Comparison of ENCODE assay signal across 18 mouse cellular contexts in genomic region chr10:127542720-127543119, GRCm38 (mm10). TPM values are rescaled to one million over a fixed set of nuclear protein-coding genes. Genes with fewer than 3 reads are reported as not detected.
A peak's percentile ranks its signal among the peaks of the same experiment; 100 is the strongest.
DNase-seq lines count a peak whose midpoint lies in the region; ATAC-seq and TF ChIP-seq lines count a peak whose summit lies in the region.
"Had no signal": no experiment of that assay in that cellular context is flagged by ENCODE, and none has a peak within 500 bp of the region (broad histone marks: within the 10 kb centered on the region; RNA-seq: fewer than 3 reads in every experiment).

No protein-coding gene starts in this region.

- no peaks in the 10 kb centered on the region for H3K9me3 ChIP-seq in forebrain, postnatal 0 days (ENCODE audit: low read length)
- no peaks in the 10 kb centered on the region for H3K9me3 ChIP-seq in forebrain, embryonic 14.5 days (replicated peaks; ENCODE audit: control insufficient read depth, low read length)
- no peaks in the 10 kb centered on the region for H3K9me3 ChIP-seq in hindbrain, embryonic 13.5 days
- no peaks in the 10 kb centered on the region for H3K9me3 ChIP-seq in midbrain, embryonic 16.5 days (replicated peaks; ENCODE audit: control insufficient read depth, low read length, poor library complexity, severe bottlenecking)
- H3K9me3 ChIP-seq: G1E; intestine, embryonic 15.5 days; liver, embryonic 13.5 days had no signal

- TF ChIP-seq CTCF in forebrain, postnatal 0 days (IDR thresholded peaks at IDR 0.05; ENCODE audit: low read depth) = no peak

- H3K4me2 ChIP-seq in forebrain, postnatal 0 days (ENCODE audit: low read depth) = no peak overlapping the region
- H3K4me2 ChIP-seq in forebrain, embryonic 14.5 days (ENCODE audit: low read length) = no peak overlapping the region
- no peak overlapping the region for H3K4me2 ChIP-seq in hindbrain, embryonic 13.5 days
- H3K4me2 ChIP-seq in midbrain, embryonic 16.5 days (ENCODE audit: low read length) = no peak overlapping the region
- H3K4me2 ChIP-seq: intestine, embryonic 15.5 days; liver, embryonic 13.5 days had no signal

- no peak overlapping the region for H3K9ac ChIP-seq in forebrain, postnatal 0 days
- H3K9ac ChIP-seq in forebrain, embryonic 14.5 days (ENCODE audit: low read length) = no peak overlapping the region
- no peak overlapping the region; the same call in 1 of the 2 replicates for H3K9ac ChIP-seq in hindbrain, embryonic 13.5 days
- no peak overlapping the region for H3K9ac ChIP-seq in midbrain, embryonic 16.5 days (ENCODE audit: low read depth, low read length)
- H3K9ac ChIP-seq: intestine, embryonic 15.5 days; liver, embryonic 13.5 days had no signal

- no peaks in the 10 kb centered on the region for H3K4me1 ChIP-seq in forebrain, postnatal 0 days (ENCODE audit: insufficient read depth)
- no peaks in the 10 kb centered on the region for H3K4me1 ChIP-seq in forebrain, embryonic 14.5 days (ENCODE audit: control insufficient read depth, insufficient read depth, low read length)
- peaks cover 11% of the 10 kb centered on the region for H3K4me1 ChIP-seq in hindbrain, embryonic 13.5 days (replicated peaks)
- H3K4me1 ChIP-seq in midbrain, embryonic 16.5 days (ENCODE audit: control insufficient read depth, insufficient read depth, low read length) = peaks cover 1% of the 10 kb centered on the region
- H3K4me1 ChIP-seq: intestine, embryonic 15.5 days; liver, embryonic 13.5 days had no signal

- no peak for DNase-seq in forebrain, postnatal 0 days
- no peak for DNase-seq in forebrain, embryonic 14.5 days (ENCODE audit: low spot score)
- DNase-seq in cerebellum, postnatal 10 days = peak; percentile 72 to 79
- no peak for DNase-seq in B cell, adult 2 months
- no peak for DNase-seq in left cerebral cortex, postnatal 14 days (ENCODE audit: low spot score in 2 of 2)
- DNase-seq in kidney, adult 11 months = no peak
- DNase-seq: adrenal gland, adult 8-10 months; gastrocnemius, postnatal 14 days; kidney, postnatal 25 days; liver, embryonic 13.5 days; right cerebral cortex, postnatal 4 days; thymus, adult 2 months had no signal

- intact Hi-C loops in left cerebral cortex, postnatal 14 days (cut with DNase I) = no loop called here

- H3K27ac ChIP-seq in forebrain, postnatal 0 days (ENCODE audit: low read depth, low read length) = no peak overlapping the region
- H3K27ac ChIP-seq in forebrain, embryonic 14.5 days (ENCODE audit: low read depth, low read length) = no peak overlapping the region
- H3K27ac ChIP-seq in hindbrain, embryonic 13.5 days = peak overlapping the region; percentile 78
- H3K27ac ChIP-seq in midbrain, embryonic 16.5 days (ENCODE audit: low read length) = peak overlapping the region; percentile 28; the same call in 1 of the 2 replicates
- H3K27ac ChIP-seq: intestine, embryonic 15.5 days; liver, embryonic 13.5 days had no signal

- H3K36me3 ChIP-seq in forebrain, postnatal 0 days (ENCODE audit: insufficient read depth) = peaks cover 94% of the 10 kb centered on the region
- peaks cover 92% of the 10 kb centered on the region for H3K36me3 ChIP-seq in forebrain, embryonic 14.5 days (ENCODE audit: control insufficient read depth, insufficient read depth, low read length)
- peaks cover 94% of the 10 kb centered on the region for H3K36me3 ChIP-seq in hindbrain, embryonic 13.5 days
- peaks cover 69% of the 10 kb centered on the region for H3K36me3 ChIP-seq in midbrain, embryonic 16.5 days (ENCODE audit: control insufficient read depth, insufficient read depth, low read length)
- H3K36me3 ChIP-seq: G1E had no signal

- H3K4me3 ChIP-seq in forebrain, postnatal 0 days (ENCODE audit: low read depth, low read length) = no peak overlapping the region
- H3K4me3 ChIP-seq in forebrain, embryonic 14.5 days (ENCODE audit: low read depth, low read length) = no peak overlapping the region
- no peak overlapping the region for H3K4me3 ChIP-seq in hindbrain, embryonic 13.5 days
- H3K4me3 ChIP-seq in midbrain, embryonic 16.5 days (ENCODE audit: low read depth, low read length) = no peak overlapping the region
- H3K4me3 ChIP-seq: intestine, embryonic 15.5 days; liver, embryonic 13.5 days; myocyte had no signal

- 45% methylated on average over 6 of the region's 6 CpGs for WGBS in forebrain, postnatal 0 days
- 41% methylated on average over 6 of the region's 6 CpGs for WGBS in forebrain, embryonic 14.5 days
- WGBS in hindbrain, embryonic 13.5 days = 30% methylated on average over 6 of the region's 6 CpGs
- WGBS in midbrain, embryonic 16.5 days = 32% methylated on average over 6 of the region's 6 CpGs

- ATAC-seq in forebrain, postnatal 0 days = 0 out of 2 replicates have a peak, but pooled peaks have one; percentile 27
- no peak for ATAC-seq in forebrain, embryonic 14.5 days
- ATAC-seq in hindbrain, embryonic 13.5 days (ENCODE audit: low FRiP score) = no peak
- ATAC-seq in midbrain, embryonic 16.5 days = no peak
- ATAC-seq: intestine, embryonic 15.5 days had no signal

- no peaks in the 10 kb centered on the region for H3K27me3 ChIP-seq in forebrain, postnatal 0 days (ENCODE audit: insufficient read depth, low read length)
- no peaks in the 10 kb centered on the region for H3K27me3 ChIP-seq in forebrain, embryonic 14.5 days (replicated peaks; ENCODE audit: control insufficient read depth, insufficient read depth, low read length)
- H3K27me3 ChIP-seq in hindbrain, embryonic 13.5 days = no peaks in the 10 kb centered on the region
- no peaks in the 10 kb centered on the region for H3K27me3 ChIP-seq in midbrain, embryonic 16.5 days (ENCODE audit: control insufficient read depth, insufficient read depth, low read depth, low read length)
- H3K27me3 ChIP-seq: intestine, embryonic 15.5 days had no signal

RNA-seq across cellular contexts. Expression of gene Nxph4, which starts 8.4 kb away (rescaled TPM):
- total RNA-seq in forebrain, postnatal 0 days (2014; rRNA removed) = 2.1 and 2.2 TPM in 2 replicates
- polyA plus RNA-seq in forebrain, postnatal 0 days (2015; fragmentation: Nextera tagmentation; extraction: Ambion mirVana) = 19.9 and 22.6 TPM in 2 replicates
- 32.1 and 35.4 TPM in 2 replicates for polyA plus RNA-seq in forebrain, embryonic 14.5 days (2014; fragmentation: Nextera tagmentation; extraction: Ambion mirVana)
- 139 and 176 TPM in 2 replicates for polyA plus RNA-seq in hindbrain, embryonic 13.5 days (2015; fragmentation: Nextera tagmentation; extraction: Ambion mirVana)
- 62.1 and 66.7 TPM in 2 replicates for polyA plus RNA-seq in midbrain, embryonic 16.5 days (2015; fragmentation: Nextera tagmentation; extraction: Ambion mirVana)
- 1 to 10 TPM; 4.4 to 7.4 TPM for total RNA-seq in left cerebral cortex, postnatal 14 days (2021)
- total RNA-seq: megakaryocyte progenitor cell, adult 5-6 weeks had no signal

RNA-seq across cellular contexts. Expression of gene Shmt2, which starts 20.5 kb away (rescaled TPM):
- total RNA-seq in forebrain, postnatal 0 days (2014; rRNA removed) = 31.5 and 43.8 TPM in 2 replicates
- polyA plus RNA-seq in forebrain, postnatal 0 days (2015; fragmentation: Nextera tagmentation; extraction: Ambion mirVana) = 39.0 and 39.9 TPM in 2 replicates
- 53.1 and 65.1 TPM in 2 replicates for polyA plus RNA-seq in forebrain, embryonic 14.5 days (2014; fragmentation: Nextera tagmentation; extraction: Ambion mirVana)
- 52.7 and 57.5 TPM in 2 replicates for polyA plus RNA-seq in hindbrain, embryonic 13.5 days (2015; fragmentation: Nextera tagmentation; extraction: Ambion mirVana)
- polyA plus RNA-seq in midbrain, embryonic 16.5 days (2015; fragmentation: Nextera tagmentation; extraction: Ambion mirVana) = 45.0 and 45.6 TPM in 2 replicates
- total RNA-seq in left cerebral cortex, postnatal 14 days (2021) = 10 to 100 TPM; 27.5 to 32.9 TPM

RNA-seq across cellular contexts. Expression of gene Ndufa4l2, which starts 28.0 kb away (rescaled TPM):
- total RNA-seq in forebrain, postnatal 0 days (2014; rRNA removed) = 4.9 and 15.5 TPM in 2 replicates
- 15.2 and 15.5 TPM in 2 replicates for polyA plus RNA-seq in forebrain, postnatal 0 days (2015; fragmentation: Nextera tagmentation; extraction: Ambion mirVana)
- 12.5 and 17.2 TPM in 2 replicates for polyA plus RNA-seq in forebrain, embryonic 14.5 days (2014; fragmentation: Nextera tagmentation; extraction: Ambion mirVana)
- polyA plus RNA-seq in hindbrain, embryonic 13.5 days (2015; fragmentation: Nextera tagmentation; extraction: Ambion mirVana) = 13.4 and 15.5 TPM in 2 replicates
- 17.6 and 19.7 TPM in 2 replicates for polyA plus RNA-seq in midbrain, embryonic 16.5 days (2015; fragmentation: Nextera tagmentation; extraction: Ambion mirVana)
- total RNA-seq in left cerebral cortex, postnatal 14 days (2021) = 1 to 10 TPM; 7.4 to 8.9 TPM
- total RNA-seq: megakaryocyte progenitor cell, adult 5-6 weeks had no signal

RNA-seq across cellular contexts. Expression of gene Stac3, which starts 41.2 kb away (rescaled TPM):
- total RNA-seq in forebrain, postnatal 0 days (2014; rRNA removed) = 0.85 and 1.7 TPM in 2 replicates
- polyA plus RNA-seq in forebrain, postnatal 0 days (2015; fragmentation: Nextera tagmentation; extraction: Ambion mirVana) = 0.20 and 0.50 TPM in 2 replicates
- 0.41 TPM in 1 of 2 replicates, not detected in the other for polyA plus RNA-seq in forebrain, embryonic 14.5 days (2014; fragmentation: Nextera tagmentation; extraction: Ambion mirVana)
- 2.5 TPM in 2 replicates for polyA plus RNA-seq in hindbrain, embryonic 13.5 days (2015; fragmentation: Nextera tagmentation; extraction: Ambion mirVana)
- 1.3 and 2.1 TPM in 2 replicates for polyA plus RNA-seq in midbrain, embryonic 16.5 days (2015; fragmentation: Nextera tagmentation; extraction: Ambion mirVana)
- 10 to 100 TPM in 1 of 2 experiments, 1 to 10 TPM in 1; 3.0 to 10.0 TPM for total RNA-seq in left cerebral cortex, postnatal 14 days (2021)

Comparison
In these comparisons a context has a peak if more than half of its experiments do, and no peak if none do; other contexts are left out.
1. DNase-seq: peak in cerebellum, postnatal 10 days (2 of 2); none in forebrain, postnatal 0 days (single experiment), forebrain, embryonic 14.5 days (single experiment), B cell, adult 2 months (0 of 2), left cerebral cortex, postnatal 14 days (0 of 2) and kidney, adult 11 months (single experiment).
2. H3K27ac ChIP-seq: peak in hindbrain, embryonic 13.5 days (single experiment) and midbrain, embryonic 16.5 days (single experiment); none in forebrain, postnatal 0 days (single experiment) and forebrain, embryonic 14.5 days (single experiment).